Mouse (Mus musculus): ENCODE measurements around the gene Lrrc39.
"Not testable (repeated sequence)": the region's sequence is repeated elsewhere in the genome, so short reads cannot be mapped to it uniquely, and the experiment has no call there.

Gene Lrrc39

GRCm38 (mm10) chr3:116562408-116563094 lies at the start of gene Lrrc39:
Gene Lrrc39, plus strand, starts transcription at chr3:116562973.
- CTCF ChIA-PET = no interaction called here

- CTCF ChIA-PET = no interaction called here
Observed at GRCm38 (mm10) chr3:116520141-116520761, 42.5 kb upstream of the Lrrc39 start.

- CTCF ChIA-PET = no interaction called here
Observed at GRCm38 (mm10) chr3:116529741-116530140, 33.0 kb upstream of the Lrrc39 start.

DNA sequence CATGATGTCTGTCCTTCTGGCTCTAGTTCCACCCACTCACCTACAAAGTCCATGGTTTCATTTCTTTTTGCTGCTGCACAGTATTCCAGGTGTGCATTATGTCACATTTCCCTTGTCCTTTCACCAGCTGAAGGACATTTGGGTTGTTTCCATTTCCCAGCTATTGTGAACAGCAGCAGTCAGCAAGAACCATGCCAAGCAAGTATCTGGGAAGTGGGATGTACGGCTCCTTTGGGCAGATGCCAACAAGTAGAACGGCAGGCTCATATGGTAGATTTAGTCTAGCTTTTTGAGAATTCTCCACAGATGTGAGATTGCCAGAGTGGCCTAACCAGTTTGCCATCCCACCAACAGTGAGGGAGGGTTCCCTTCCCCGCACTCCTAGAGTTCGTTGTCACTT lies 31.9 kb upstream of the Lrrc39 start:
- CTCF ChIA-PET = no interaction called here

DNA sequence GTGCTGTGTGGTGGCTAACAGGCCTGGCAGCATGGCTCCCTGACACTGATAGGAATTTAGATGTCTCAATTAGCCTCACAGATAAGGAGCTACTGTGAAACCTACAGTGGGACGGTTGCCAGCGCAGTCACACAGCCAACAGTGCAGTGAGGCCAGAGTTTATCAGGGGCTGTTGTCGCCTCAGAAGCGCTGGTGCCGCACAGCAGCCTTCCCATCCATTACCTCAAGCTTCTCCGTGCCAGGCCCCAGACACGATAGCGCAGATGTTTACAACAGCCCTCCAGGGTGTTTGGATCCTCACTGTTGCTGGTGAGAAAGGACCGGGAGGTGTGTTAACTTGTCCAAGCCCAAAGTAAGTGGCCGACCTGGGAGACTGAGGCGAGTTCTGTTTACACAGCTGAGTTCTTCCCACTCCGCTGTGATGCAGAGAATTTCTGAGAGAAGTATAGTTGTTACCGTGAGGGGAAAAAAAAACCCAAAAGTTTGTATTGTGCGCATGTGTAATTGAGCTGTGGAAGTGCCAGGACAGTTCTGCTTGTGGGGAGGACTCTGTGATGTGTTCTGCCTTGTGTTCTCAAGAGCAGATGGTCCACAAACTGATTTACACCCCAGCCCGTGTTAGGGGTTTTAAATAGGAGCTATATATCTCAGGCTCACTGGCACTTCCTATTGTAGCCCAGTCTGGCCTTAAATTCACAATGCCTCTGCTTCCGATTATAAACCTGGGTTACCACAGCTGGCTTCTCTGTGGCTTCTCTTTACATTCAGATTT lies 26.2 kb upstream of the Lrrc39 start:
- CTCF ChIA-PET = interaction anchor here (0.6 kb wide), 2 partner anchors 186 to 203 kb away, joined by 4 to 14 read pairs; no protein-coding TSS in a partner anchor

GRCm38 (mm10) chr3:116537200-116537573 lies 25.6 kb upstream of the Lrrc39 start:
- CTCF ChIA-PET = interaction anchor here (0.6 kb wide), 1 partner anchor 204 kb away, joined by 4 read pairs; no protein-coding TSS in a partner anchor

DNA sequence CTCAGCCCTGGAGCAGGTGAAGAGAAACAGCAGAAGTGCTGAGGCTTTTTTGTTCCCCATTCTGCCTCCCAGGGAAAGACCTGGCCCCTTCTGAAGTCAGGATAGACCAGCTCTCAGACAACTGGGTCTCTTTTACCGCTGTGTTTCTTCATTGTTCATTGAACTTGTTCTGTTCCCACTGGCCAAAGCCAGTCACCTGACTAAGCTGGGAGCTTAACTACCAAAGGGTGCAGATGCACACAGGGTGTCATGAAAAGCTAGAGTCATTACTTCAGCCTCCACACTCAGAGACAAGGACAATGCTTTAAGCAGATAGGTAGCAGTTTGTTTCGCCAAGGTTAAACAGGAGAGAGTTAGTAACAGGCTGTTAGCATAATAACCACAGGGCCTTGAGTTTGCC lies 20.7 kb upstream of the Lrrc39 start:
- CTCF ChIA-PET = interaction anchor here (0.6 kb wide), 1 partner anchor 49 kb away, joined by 5 read pairs; no protein-coding TSS in a partner anchor

GRCm38 (mm10) chr3:116542532-116542931 lies 20.2 kb upstream of the Lrrc39 start:
- CTCF ChIA-PET = interaction anchor here (0.6 kb wide), 1 partner anchor 49 kb away, joined by 5 read pairs; no protein-coding TSS in a partner anchor

DNA sequence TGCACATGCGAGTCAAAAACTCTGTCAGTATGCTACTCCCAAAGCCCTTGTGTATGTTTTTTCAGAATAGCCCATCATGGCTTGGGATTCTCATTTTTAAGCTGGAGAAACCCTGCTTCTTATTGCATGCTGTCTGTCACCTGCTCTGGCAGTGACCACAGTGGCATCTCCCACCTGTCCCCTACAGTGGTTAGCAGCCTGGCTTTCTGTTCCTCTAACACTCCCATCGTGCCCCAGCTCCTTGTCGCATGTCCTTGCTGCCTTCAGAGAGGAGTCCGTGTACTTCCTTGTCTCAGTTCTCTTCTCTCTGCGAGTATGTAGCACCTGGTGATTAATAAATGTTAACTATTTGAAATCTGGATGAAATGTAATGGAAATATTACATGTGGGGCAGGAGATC lies 15.3 kb upstream of the Lrrc39 start:
- CTCF ChIA-PET = no interaction called here

DNA sequence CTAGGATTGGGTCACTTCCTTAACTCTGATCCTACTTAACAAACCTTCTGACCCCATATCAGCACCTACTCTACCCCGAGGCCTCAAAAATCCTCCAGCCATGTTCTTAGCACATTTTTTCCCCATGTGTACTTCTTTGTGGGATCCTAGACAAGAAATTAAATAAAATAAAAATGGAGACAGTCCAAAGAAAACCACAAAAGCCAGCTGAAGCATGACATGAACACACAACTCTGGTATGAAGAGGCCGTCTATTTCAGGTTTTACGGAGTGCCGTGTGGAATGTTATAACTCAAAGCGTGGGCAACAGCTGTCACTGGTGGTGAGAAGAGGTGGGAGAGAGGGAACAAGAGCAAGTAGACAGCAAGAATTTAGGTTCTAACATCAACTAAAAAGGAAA lies 11.4 kb upstream of the Lrrc39 start:
- CTCF ChIA-PET = no interaction called here

DNA sequence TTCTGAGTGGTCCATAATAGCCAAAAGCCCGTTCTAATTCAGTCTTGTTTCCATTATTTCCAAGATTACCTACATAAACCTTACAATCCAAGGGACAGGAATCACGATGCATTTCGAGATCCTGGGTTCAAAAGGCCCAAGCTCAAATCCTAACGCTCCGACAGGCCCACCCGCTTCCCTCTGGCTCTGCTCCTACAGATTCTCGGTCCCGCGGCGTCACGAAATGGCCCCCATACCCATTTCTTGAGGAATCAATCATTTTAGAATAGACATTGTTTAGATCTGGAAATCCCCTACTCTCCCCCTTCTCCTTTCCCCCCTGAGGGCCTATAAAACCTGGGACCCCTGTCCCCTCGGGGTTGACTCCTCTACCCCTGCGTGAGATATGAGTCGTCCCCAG lies 1.5 kb upstream of the Lrrc39 start:
- CTCF ChIA-PET = not testable (repeated sequence)

GRCm38 (mm10) chr3:116563095-116563492 lies 321 bp downstream of the Lrrc39 start:
- CTCF ChIA-PET = no interaction called here

GRCm38 (mm10) chr3:116570628-116571027 lies 7.9 kb downstream of the Lrrc39 start:
- CTCF ChIA-PET = no interaction called here

DNA sequence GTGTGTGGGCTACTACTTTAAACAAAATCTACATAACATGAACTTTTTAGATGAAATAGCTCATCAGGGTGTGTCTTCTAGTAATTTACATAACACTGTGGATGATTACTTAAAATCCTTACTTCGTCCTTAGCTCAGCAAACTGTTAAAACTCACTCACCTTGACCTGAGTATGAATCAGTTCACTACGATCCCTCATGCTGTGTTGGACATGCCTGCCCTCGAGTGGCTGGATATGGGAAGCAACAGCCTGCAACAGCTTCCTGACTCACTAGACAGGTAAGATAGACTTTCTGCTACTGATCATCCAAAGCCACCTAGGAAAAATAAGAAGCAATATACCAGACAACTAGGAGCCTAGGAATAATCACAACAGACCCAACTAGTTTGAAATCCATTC lies 14.5 kb downstream of the Lrrc39 start:
- CTCF ChIA-PET = no interaction called here

DNA sequence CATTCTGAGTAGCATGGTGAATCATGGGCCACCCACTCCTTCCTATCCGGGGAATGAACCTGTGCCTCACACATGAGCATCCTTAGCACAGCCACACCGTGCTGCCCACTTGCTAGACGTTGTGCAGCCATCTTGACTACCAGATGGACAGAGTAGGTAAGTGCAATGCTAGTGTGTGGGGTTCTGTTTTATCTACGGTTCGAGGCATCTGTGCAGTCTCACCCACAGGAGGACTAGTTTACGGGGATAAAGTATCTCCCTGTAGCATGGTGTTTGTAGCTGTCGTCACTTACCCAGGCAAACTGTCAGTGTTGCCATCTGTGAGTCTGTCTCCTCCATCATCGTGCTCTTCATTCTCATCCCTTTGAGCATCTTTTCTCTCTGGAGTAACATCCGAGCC lies 19.4 kb downstream of the Lrrc39 start:
- CTCF ChIA-PET = no interaction called here

GRCm38 (mm10) chr3:116594076-116594727 lies 31.4 kb downstream of the Lrrc39 start:
- CTCF ChIA-PET = interaction anchor here (0.5 kb wide), 1 partner anchor 157 kb away, joined by 3 read pairs; no protein-coding TSS in a partner anchor

- CTCF ChIA-PET = interaction anchor here (0.5 kb wide), 1 partner anchor 156 kb away, joined by 3 read pairs; no protein-coding TSS in a partner anchor
Observed at GRCm38 (mm10) chr3:116594728-116595602, 32.2 kb downstream of the Lrrc39 start, which contains the start of gene Sass6. Gene Sass6, plus strand, starts transcription at chr3:116594982.

GRCm38 (mm10) chr3:116595603-116595991 lies 32.8 kb downstream of the Lrrc39 start:
- CTCF ChIA-PET = no interaction called here

DNA sequence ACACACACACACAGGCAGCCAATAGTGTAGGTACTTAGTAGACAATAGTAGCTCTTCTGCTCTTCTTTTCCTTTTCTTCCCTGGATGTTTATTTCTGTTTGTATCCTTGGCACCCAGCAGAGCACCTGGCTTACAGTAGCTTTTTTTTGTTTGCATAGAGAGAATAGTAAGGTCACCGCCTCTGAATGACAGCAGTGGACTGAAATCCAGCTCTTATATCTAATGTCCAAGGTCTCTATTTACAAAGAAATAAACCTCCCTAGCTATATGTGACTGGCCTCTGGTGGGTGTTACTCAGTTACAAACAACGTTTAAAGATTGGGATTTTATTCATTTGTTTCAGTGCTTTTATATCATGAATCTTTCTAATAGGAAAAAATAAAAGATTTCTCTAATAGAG lies 36.9 kb downstream of the Lrrc39 start:
- CTCF ChIA-PET = no interaction called here

GRCm38 (mm10) chr3:116601005-116601404 lies 38.2 kb downstream of the Lrrc39 start:
- CTCF ChIA-PET = no interaction called here

GRCm38 (mm10) chr3:116601781-116602180 lies 39.0 kb downstream of the Lrrc39 start:
- CTCF ChIA-PET = interaction anchor here (0.5 kb wide), 1 partner anchor 173 kb away, joined by 3 read pairs; no protein-coding TSS in a partner anchor

Measured in spleen, embryonic (tissue).